Comparison of ENCODE assay signal across 8 mouse cellular contexts in the genomic region with DNA sequence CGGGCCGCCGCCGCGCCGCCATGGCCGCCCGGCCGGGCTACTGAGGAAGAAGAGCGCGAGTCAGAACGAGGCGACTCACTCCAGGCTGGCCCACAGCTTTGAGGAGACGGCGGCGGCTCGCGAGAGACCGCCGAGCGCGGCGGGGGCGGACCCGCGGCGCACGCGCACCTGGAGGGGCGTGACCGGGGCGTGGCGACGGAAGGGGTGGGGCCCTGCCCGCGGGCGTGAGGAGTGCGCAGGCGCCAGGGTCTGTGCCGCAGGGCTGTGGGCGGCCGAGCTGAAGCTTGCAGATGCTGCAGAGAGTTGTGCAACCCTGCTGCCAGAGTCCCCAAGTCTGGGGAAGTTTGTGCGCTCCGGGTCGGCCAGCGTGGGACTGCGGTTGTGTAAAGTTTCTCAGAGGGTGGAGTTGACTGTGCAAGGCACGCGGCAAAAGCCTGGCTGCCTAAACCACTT. TPM values are rescaled to one million over a fixed set of nuclear protein-coding genes. Genes with fewer than 3 reads are reported as not detected.
A peak's percentile ranks its signal among the peaks of the same experiment; 100 is the strongest.
DNase-seq lines count a peak whose midpoint lies in the region; ATAC-seq and TF ChIP-seq lines count a peak whose summit lies in the region.

A gene (minus strand): TSS at position 153 of the 453 bp plus-strand sequence.

- WGBS in forebrain, embryonic 14.5 days, result under 1% methylated on average over 48 of the region's 49 CpGs
- 1% methylated on average over 49 of the region's 49 CpGs for WGBS in lung, adult 2 months

- H3K9ac ChIP-seq in forebrain, embryonic 14.5 days (ENCODE audit: low read length), result peak within 1 kb of the TSS; percentile 91

- no peak for TF ChIP-seq CTCF in lung, adult 2 months (IDR thresholded peaks at IDR 0.05; ENCODE audit: insufficient read depth, low read length)

- no peaks in the 10 kb centered on the region for H3K27me3 ChIP-seq in forebrain, embryonic 14.5 days (replicated peaks; ENCODE audit: control insufficient read depth, insufficient read depth, low read length)

- ATAC-seq in forebrain, embryonic 14.5 days, result peak; percentile 97
- ATAC-seq in neutrophil, adult 5-6 weeks (ENCODE audit: extremely low read depth, insufficient number of reproducible peaks, low FRiP score, poor library complexity, severe bottlenecking), result peak; percentile 80

- H3K36me3 ChIP-seq in forebrain, embryonic 14.5 days (ENCODE audit: control insufficient read depth, insufficient read depth, low read length), result no peaks in the 10 kb centered on the region

- H3K9me3 ChIP-seq in forebrain, embryonic 14.5 days (replicated peaks; ENCODE audit: control insufficient read depth, low read length), result no peaks in the 10 kb centered on the region

- intact Hi-C loops in heart, postnatal 14 days (cut with DNase I), result no loop called here

- peak; percentile 59; the same call in 1 of the 2 replicates for TF ChIP-seq POLR2A in lung, adult 2 months (IDR thresholded peaks at IDR 0.05; ENCODE audit: borderline replicate concordance, extremely low read depth, low read depth, low read length)

- H3K4me1 ChIP-seq in forebrain, embryonic 14.5 days (ENCODE audit: control insufficient read depth, insufficient read depth, low read length), result peaks cover 16% of the 10 kb centered on the region
- peaks cover 2% of the 10 kb centered on the region; the same call in 1 of the 2 replicates for H3K4me1 ChIP-seq in lung, adult 2 months (ENCODE audit: control insufficient read depth, insufficient read depth, low read length)

- H3K4me2 ChIP-seq in forebrain, embryonic 14.5 days (ENCODE audit: low read length), result peak within 1 kb of the TSS; percentile 73

- H3K4me3 ChIP-seq in forebrain, embryonic 14.5 days (ENCODE audit: low read depth, low read length), result peak within 1 kb of the TSS; percentile 90
- peak within 1 kb of the TSS; percentile 88 for H3K4me3 ChIP-seq in lung, adult 2 months (replicated peaks; ENCODE audit: extremely low read depth, low read depth, low read length)

- H3K27ac ChIP-seq in forebrain, embryonic 14.5 days (ENCODE audit: low read depth, low read length), result peak within 1 kb of the TSS; percentile 98

- peak; percentile 94 for DNase-seq in ES-CJ7 (ENCODE audit: low read depth, low spot score)
- DNase-seq in cerebellum, adult 11 months, result peak; percentile 94
- DNase-seq in forebrain, embryonic 14.5 days (ENCODE audit: low spot score), result peak; percentile 94
- peak; percentile 98 to 99 for DNase-seq in heart, postnatal 14 days
- peak; percentile 95 to 97 for DNase-seq in layer of hippocampus, adult 18-20 months (ENCODE audit: low spot score in 2 of 2)
- peak; percentile 97 for DNase-seq in lung, adult 2 months
- peak; percentile 93 to 95 for DNase-seq in thymus, adult 18-20 months

RNA-seq across cellular contexts. Expression of the gene that starts here (rescaled TPM):
- polyA plus RNA-seq in forebrain, embryonic 14.5 days (2014; fragmentation: Nextera tagmentation; extraction: Ambion mirVana), result 12.2 and 16.7 TPM in 2 replicates
- 10 to 100 TPM; 10.8 to 11.5 TPM for total RNA-seq in heart, postnatal 14 days (2021)
- total RNA-seq in layer of hippocampus, adult 18-20 months (2021), result 10 to 100 TPM; 32.1 to 35.4 TPM
- polyA plus RNA-seq in lung, adult 2 months (2012; rRNA removed), result 17.3 and 18.2 TPM in 2 replicates
- total RNA-seq in neutrophil, adult 5-6 weeks (2017), result 478 and 497 TPM in 2 replicates

Comparison
In these comparisons a context has a peak if more than half of its experiments do, and no peak if none do; other contexts are left out.
1. Peak in every context shown above with its lines: DNase-seq, ATAC-seq, H3K4me3 ChIP-seq and H3K27ac ChIP-seq.
2. RNA of the gene that starts here (total RNA-seq): 478 to 497 TPM in neutrophil, adult 5-6 weeks; 32.1 to 35.4 TPM in layer of hippocampus, adult 18-20 months and 10.8 to 11.5 TPM in heart, postnatal 14 days; every median in the first group is over 10 times any median in the second.